Mouse (Mus musculus) yolk sac, embryonic 10.5 days (tissue): Measurements from ENCODE around the gene Cd59a.

Experiments used
- DNase-seq: peaks from one replicate; pipeline ENCODE4 v3.0.0-alpha.2; 2017; ENCODE audit warnings: low spot score

Gene Cd59a

DNA sequence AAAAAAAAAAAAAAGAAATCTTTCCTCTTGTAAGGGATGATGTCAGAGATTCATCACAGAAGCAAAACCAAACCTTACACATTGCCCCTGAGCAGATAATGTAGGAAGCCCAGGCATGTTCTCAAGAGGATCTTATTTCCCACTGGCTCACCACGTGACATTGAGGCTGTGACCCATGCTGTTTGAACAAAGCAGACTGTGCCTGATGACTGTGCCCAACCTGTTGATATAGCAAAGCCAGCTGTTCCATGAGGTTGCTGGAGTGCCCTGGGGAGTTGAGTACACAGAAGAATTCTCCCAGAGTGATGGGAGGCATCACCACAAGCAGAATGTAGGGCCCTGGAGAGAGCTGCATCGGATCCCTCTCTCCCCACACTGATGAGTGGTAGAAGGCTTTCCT, 40.3 kb downstream of the Cd59a start:
- no peak for DNase-seq

DNA sequence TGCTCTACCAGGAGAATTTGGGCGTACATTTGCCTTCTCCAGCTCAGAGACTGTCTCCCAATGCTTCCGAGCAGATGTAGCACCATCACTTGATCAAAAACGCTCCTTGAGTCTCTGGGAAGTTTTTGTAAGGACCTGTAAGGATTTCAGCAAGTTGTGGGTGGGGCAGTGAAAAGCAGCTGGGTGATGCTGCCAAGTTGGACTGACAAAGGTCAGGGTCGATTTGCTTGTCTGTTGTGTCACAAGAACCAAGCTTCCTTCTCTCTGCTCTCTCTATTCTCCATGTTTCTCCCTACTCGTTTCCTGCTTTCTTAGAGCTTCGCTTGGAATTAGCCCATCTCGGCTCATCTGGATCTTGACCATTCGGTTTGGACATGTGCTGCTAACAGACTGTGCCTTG, 46.5 kb downstream of the Cd59a start:
- no peak for DNase-seq

- no peak for DNase-seq
Measured at GRCm38 (mm10) chr2:104144004-104144403, 48.4 kb downstream of the Cd59a start.

DNA sequence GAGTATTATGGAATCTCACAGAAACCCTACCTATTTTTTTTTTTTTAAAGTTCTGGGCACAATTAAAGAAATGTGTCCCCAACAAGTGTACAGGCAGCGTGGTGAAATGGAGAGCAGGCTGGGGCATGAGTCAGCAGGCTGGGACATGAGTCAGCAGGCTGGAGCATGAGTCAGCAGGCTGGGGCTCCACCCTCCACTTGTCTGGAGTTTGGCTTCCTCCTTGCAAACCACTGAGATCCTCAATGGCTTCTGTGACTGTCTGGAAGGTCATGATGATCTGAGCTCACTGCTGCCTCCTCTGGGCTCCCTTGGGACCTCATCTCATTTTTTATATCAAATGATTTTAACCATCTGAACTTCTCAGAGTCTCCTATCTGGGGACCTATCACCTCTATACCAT, 50.4 kb downstream of the Cd59a start:
- DNase-seq = peak; percentile 25

- DNase-seq = no peak
Measured at GRCm38 (mm10) chr2:104147910-104148561, 52.4 kb downstream of the Cd59a start.

DNA sequence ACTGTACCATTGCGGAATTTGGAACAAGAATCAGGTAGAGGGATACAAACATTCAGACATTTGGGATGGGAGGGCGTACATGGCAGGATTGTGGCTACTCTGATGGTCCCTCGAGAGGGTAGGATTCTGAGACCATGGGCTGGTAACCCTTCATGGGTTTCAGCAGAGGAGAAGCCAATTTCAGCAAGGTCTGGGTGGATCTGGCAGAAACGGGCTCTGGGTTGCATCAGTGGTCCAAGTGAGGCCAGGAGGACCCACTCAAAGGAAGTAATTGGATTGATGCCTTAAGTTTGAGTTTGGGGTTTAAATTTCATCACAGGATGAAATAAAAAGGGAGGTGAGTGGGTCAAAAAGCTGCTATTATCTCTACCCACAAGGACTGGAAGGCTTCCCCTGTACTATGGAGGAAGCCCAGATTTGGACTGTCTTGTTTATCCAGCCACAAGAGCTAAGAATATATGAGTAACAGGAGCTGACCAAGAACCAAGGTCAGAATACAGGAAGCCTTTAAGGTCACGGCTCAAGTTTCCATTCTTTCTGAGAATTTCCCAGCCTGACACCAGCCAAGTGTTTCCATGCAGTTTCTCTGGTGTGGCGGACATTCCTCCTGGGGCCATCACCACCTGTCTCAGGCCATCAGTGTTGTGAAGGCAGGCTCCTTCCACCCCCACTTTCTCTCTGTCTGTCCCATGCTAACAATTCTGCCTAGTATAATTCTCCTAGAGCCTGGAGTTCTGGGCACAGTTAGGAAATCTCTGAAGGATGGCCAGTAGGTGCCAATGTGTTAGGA, 55.2 kb downstream of the Cd59a start:
- DNase-seq = no peak

GRCm38 (mm10) chr2:104153345-104153744, 57.7 kb downstream of the Cd59a start:
- no peak for DNase-seq

GRCm38 (mm10) chr2:104153876-104154275, 58.3 kb downstream of the Cd59a start:
- no peak for DNase-seq

- no peak for DNase-seq
Measured at GRCm38 (mm10) chr2:104157831-104158230, 62.2 kb downstream of the Cd59a start.

DNA sequence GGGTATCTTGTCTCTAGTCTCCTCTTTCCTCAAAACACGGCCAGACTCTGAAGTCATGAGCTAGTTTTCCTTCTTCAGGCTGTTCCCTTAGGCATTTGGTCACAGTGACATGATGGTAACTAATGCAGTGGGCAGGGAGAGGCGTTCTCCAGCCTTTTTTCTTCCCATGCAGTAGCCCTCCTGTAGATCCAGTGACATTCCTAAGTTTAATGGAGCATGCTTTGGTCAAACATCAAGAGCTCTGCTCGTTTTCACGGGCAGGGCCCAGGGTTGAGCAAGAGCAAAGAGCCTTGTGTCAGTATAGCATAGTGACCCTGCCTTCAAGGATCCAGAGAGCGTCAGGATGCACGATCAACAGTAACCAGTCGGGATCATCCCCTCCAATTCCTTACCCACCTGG, 67.8 kb downstream of the Cd59a start:
- DNase-seq = no peak

- no peak for DNase-seq
Measured at GRCm38 (mm10) chr2:104163978-104164487, 68.4 kb downstream of the Cd59a start.
